Mouse (Mus musculus) left cerebral cortex, postnatal 10 days (tissue): ENCODE data around the gene Khdc1c. TPM values are rescaled to one million over a fixed set of nuclear protein-coding genes. Genes with fewer than 3 reads are reported as not detected.

ENCODE experiments used
- DNase-seq, 2 experiments: peaks; one replicate each; pipeline ENCODE4 v3.0.0; 2021 to 2022; ENCODE audit warnings: low spot score in 2 of 2, mixed read lengths in 1 of 2; ENCODE audit errors: extremely low spot score in 1 of 2
- intact Hi-C: fragments of 180-260 bp; cut with DNase I; formaldehyde crosslinking; loops from one replicate; pipeline ENCODE4 v1.15.1; 2025
- total RNA-seq, 2 experiments: library from RNA; stranded (reverse); gene quantifications; 2 replicates each; pipeline ENCODE4 v1.2.3; 2021

The Khdc1c gene
- total RNA-seq, 2 experiments from 2014 or later, result not detected

DNA sequence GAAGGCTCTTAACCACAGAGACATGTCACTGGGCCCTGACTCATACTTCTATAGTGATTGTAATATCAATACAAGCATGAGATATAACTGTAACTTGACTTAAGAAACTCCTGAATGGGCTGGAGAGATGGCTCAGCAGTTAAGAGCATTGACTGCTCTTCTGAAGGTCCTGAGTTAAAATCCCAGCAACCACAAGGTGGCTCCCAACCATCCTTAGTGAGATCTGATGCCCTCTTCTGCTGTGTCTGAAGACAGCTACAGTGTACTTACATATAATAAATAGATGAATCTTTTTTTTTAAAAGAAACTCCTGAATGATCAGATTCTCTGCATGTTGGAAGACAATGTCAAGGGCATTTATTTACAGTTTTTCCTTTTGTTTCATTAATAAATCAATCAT is 51.2 kb downstream of the Khdc1c start:
- intact Hi-C loops, result no loop called here
- DNase-seq, result peak; percentile 12 to 25

Other genes starting within 250 kb of the Khdc1c start
- gene Tmem14a, start 149.8 kb upstream of the Khdc1c start, total RNA-seq, result 10 to 100 TPM; 22.9 to 23.1 TPM
- under 1 TPM; 0.61 to 0.71 TPM for gene Gsta3, start 127.7 kb upstream of the Khdc1c start, total RNA-seq
- gene Khdc1a, start 18.7 kb upstream of the Khdc1c start, total RNA-seq, result not detected
- gene Khdc1b, start 15.2 kb downstream of the Khdc1c start, total RNA-seq, result not detected